Mouse (Mus musculus) adrenal gland (tissue): Measurements from ENCODE around the gene Pcnx4.
"Not testable (repeated sequence)": the region's sequence is repeated elsewhere in the genome, so short reads cannot be mapped to it uniquely, and the experiment has no call there.

Experiments used
- intact Hi-C: fragments of 180-260 bp; cut with DNase I; formaldehyde crosslinking; loops from one replicate; pipeline ENCODE4 v1.15.1; 2025

Gene Pcnx4

DNA sequence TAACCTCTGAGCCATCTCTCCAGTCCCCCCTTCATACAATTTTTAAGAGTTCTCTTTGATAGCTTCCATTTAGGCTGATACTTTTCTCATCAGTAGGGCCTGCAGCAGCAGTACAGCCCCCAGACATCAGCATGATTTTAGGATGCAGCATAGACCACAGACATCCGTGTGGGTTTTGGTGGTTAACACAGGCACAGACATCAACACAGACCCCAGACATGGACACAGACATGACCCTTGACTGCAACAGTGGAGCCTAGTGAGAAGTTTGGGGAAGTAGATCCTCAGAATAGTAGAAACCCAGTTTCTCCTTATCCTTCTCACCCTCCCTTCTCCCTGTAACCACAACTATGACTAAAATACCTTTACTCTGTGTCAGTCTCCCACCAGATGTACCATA, 49.2 kb downstream of the Pcnx4 start:
- intact Hi-C loops = no loop called here

DNA sequence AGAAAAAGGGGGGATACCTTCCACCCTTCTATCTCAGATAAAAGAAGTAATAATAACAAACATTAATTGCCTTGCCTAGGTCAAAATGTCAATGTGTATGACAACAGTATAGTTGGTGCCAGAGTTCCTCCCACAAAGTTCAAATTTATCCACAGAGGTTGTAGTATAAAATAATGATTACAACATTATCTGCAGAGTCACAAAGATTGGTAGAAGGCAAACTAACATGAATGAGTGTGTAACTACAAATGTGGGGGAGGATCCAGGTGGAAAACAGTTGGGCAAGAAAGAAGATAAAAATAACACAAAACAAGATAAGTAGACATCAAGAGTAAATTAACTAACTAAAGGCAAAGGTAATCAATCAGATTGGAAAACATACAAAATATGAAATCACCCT, 56.8 kb downstream of the Pcnx4 start:
- intact Hi-C loops = no loop called here

DNA sequence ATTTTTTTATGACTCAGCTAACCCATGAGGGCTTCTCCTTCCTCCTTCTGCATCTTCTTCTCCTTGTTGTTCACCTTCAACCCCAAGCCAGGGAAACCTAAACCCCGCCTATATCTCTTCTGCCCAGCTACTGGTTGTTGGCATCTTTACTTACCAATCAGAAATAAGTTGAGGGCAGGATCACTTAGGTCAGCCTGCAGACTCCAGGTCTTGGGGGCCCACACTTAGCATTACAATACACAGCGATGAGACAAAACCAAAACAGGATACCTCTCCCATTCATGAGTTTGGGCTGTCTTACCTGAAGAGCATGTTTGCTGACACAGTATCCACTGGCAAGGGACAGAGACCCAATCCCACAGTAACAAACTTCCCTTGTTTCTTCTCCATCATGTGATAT, 57.8 kb downstream of the Pcnx4 start:
- intact Hi-C loops = no loop called here

DNA sequence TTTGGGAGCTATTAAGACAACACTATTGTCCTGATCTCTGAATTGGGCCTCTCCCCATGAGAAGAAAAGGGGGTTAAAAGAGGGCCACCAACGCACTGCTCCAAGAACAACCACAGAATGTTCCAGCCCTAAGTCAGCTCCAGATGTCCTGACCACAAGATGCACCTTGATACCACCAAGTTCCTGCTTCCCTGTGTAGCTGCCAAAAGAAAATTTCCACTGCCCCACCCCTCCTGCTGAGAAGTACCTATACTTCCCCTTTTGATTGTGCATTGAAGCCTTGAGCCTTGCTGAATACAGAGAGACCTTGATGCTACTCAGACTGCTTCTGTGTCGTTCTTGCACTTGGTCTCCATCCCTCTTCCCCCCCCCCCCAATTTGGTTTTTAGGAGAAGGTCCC, 62.5 kb downstream of the Pcnx4 start:
- intact Hi-C loops = not testable (repeated sequence)

DNA sequence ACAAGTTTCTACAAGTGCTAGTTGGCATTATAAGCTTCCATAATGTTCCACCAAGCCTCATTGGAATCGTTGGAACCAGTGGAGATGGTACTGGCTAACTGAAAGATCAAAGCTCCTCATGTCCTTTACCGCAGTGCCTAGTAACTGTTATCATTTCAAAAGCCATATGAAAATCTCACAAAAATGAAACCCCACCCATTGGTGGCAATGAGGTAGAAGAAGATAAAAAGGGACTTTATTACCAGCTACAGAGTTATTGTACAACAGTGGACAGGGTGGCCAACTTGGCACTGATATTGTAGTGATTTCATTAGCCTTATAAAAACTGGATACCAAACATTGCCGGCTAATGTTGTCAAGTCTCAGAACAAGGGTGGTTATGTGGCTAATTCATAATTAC, 75.9 kb downstream of the Pcnx4 start:
- intact Hi-C loops = no loop called here

DNA sequence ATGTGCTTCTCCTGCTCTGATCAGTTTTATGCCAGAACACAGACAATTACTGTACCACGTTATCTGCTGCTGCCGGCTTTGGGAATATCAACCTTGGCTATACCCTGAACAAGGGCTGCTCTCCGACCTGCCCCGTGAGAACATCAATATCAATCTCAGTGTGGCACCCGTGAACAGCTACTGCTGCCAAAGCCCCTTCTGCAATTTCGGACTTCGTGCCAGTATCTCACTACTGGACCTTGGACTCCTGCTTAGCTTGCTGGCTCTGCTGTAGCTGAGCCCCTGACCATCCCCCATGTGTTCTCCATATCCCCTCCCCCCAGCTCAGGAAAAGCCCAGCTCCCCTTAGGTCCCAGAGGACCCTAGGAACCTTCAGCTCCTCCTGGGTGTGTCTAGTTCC, 84.7 kb downstream of the Pcnx4 start:
- intact Hi-C loops = no loop called here

DNA sequence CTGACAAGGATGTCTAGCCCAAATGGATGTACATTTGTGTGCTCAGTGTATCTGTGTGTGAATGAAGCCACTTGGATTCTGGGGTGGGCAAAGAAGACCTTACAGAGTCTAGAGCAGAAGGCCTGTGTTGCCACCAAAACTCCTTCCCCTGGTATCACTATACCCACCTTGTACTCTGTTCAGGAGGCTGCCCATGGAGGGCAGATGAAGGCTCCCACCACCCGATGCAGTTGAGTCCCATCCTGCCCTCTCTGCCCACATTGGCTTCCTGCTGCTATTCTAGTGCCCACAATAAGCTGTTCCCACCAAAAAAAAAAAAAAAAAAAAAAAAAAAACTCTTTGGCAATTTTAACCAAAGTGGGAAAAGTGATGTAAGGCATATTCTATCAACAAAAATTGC, 85.3 kb downstream of the Pcnx4 start:
- intact Hi-C loops = no loop called here

DNA sequence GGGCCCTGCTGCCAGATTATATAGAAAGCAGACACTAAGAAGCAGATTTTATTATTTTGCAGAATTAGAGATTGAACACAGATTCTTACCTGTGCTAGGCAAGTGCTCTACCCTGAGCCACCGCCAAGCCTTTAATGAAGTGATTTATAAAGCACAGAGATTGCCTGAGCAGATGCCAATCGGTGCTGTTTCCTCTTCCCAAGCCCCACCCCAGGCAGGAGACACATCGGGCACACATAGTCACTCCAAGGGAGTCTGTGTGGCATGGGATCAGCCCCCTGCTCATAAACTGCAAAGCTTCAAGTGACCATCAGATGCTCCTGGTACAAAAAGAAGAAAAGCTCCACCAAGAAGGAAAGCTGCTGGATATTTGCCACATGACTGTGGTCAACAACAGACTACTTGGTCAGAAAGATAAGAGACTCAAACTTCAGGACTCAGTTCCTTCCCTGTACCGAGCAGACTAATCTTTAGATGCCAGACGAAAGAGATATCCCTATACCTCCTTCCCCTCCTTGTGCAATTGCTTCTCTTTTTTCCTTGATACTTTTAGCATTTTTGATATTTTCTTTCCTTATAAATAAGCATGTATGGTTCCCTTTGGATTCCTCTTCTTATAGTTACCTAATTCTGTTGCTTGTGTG, 86.8 kb downstream of the Pcnx4 start:
- intact Hi-C loops = no loop called here

DNA sequence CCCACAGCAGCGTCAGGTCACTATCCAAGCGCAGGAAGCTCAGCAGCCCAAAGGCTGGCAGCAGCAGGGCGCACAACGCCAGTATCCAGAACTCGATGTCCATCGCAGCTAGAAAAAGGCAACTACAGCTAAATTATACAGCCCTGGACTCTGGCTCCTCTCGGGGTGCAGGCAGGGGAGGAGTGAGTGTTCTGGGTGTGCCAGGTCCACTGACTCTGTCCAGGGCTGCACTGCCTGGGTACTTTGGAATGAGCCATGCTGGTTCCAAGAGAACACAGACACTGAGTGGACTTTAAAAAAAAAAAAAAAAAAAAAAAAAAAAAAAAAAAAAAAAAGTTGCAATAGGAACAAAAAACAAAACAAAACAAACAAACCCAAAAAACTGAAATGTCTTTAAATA, 92.6 kb downstream of the Pcnx4 start:
- intact Hi-C loops = no loop called here
